Mouse (Mus musculus): Measurements from ENCODE around the gene Alkal2. TPM values are rescaled to one million over a fixed set of nuclear protein-coding genes. Genes with fewer than 3 reads are reported as not detected.

Alkal2 gene
- polyA plus RNA-seq (2014; fragmentation: Nextera tagmentation; extraction: Ambion mirVana): 0.58 and 0.69 TPM in 2 replicates

DNA sequence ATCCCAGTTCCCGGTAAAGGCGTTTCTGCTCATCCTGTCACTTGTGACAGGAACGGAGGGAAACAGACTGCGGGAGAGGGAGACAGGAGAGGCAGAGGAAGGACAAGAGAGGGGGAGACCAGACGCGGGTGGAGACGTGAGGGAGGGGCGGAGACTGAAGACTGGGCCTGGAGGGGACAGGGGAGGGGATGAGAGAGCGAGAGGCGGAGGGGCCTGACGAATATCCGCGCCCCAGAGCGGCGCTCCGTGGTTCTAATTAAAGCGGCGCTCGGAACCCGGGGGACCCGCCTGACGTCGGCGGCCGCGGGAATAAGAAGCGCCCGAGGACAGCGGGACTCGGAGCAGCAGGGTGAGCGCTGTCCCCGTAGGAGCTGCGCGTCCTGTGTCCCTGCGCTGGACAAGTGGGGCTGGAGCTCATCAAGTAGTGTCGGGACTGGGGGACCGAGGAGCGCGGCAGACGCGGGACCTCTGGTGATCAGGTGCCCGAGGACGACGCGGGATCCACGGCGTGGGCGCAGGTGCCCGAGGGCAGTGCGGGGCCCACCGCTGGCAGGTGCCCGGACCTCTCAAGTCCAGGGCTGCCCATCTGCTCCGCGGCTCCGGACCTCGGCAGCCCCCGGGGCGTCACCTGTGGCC lies at the start of gene Alkal2:
TSS of gene Alkal2 (plus strand) at position 337 of the 636 bp plus-strand sequence.
- no peaks in the 10 kb centered on the region for H3K9me3 ChIP-seq (ENCODE audit: low read depth, low read length)
- DNase-seq: peak; percentile 47
- H3K4me1 ChIP-seq (ENCODE audit: insufficient read depth): no peaks in the 10 kb centered on the region
- peak; percentile 80 for ATAC-seq (ENCODE audit: insufficient read depth)
- peak within 1 kb of the TSS; percentile 31 for H3K9ac ChIP-seq
- no peak for TF ChIP-seq CTCF (IDR thresholded peaks at IDR 0.05; ENCODE audit: low read depth)
- no peaks in the 10 kb centered on the region for H3K36me3 ChIP-seq (ENCODE audit: insufficient read depth)
- H3K4me3 ChIP-seq (ENCODE audit: low read depth, low read length): peak within 1 kb of the TSS; percentile 45
- H3K4me2 ChIP-seq: peak within 1 kb of the TSS; percentile 89
- H3K27ac ChIP-seq (ENCODE audit: low read depth): no peak within 1 kb of the TSS
- under 1% methylated on average over 56 of the region's 58 CpGs for WGBS
- H3K27me3 ChIP-seq (ENCODE audit: insufficient read depth, low read length): peaks cover 45% of the 10 kb centered on the region

GRCm38 (mm10) chr12:30848521-30848920 lies 35.6 kb upstream of the Alkal2 start:
- ATAC-seq (ENCODE audit: insufficient read depth) (no peak), DNase-seq (no peak)
- no peaks in the 10 kb centered on the region for H3K27me3 ChIP-seq (ENCODE audit: insufficient read depth, low read length)
- H3K36me3 ChIP-seq (ENCODE audit: insufficient read depth): no peaks in the 10 kb centered on the region
- TF ChIP-seq CTCF (IDR thresholded peaks at IDR 0.05; ENCODE audit: low read depth): no peak
- H3K4me3 ChIP-seq (ENCODE audit: low read depth, low read length): no peak overlapping the region
- H3K4me1 ChIP-seq (ENCODE audit: insufficient read depth): no peaks in the 10 kb centered on the region
- no peak overlapping the region for H3K4me2 ChIP-seq
- no peak overlapping the region for H3K9ac ChIP-seq
- H3K9me3 ChIP-seq (ENCODE audit: low read depth, low read length): no peaks in the 10 kb centered on the region
- 57% methylated on average over 1 of the region's 1 CpGs for WGBS
- H3K27ac ChIP-seq (ENCODE audit: low read depth): no peak overlapping the region

GRCm38 (mm10) chr12:30850902-30851301 lies 33.2 kb upstream of the Alkal2 start:
- H3K9me3 ChIP-seq (ENCODE audit: low read depth, low read length): no peaks in the 10 kb centered on the region
- no peaks in the 10 kb centered on the region for H3K27me3 ChIP-seq (ENCODE audit: insufficient read depth, low read length)
- H3K4me3 ChIP-seq (ENCODE audit: low read depth, low read length): no peak overlapping the region
- no peak overlapping the region for H3K27ac ChIP-seq (ENCODE audit: low read depth)
- H3K9ac ChIP-seq: no peak overlapping the region
- no peak for TF ChIP-seq CTCF (IDR thresholded peaks at IDR 0.05; ENCODE audit: low read depth)
- no peaks in the 10 kb centered on the region for H3K36me3 ChIP-seq (ENCODE audit: insufficient read depth)
- no peak overlapping the region for H3K4me2 ChIP-seq
- H3K4me1 ChIP-seq (ENCODE audit: insufficient read depth): no peaks in the 10 kb centered on the region
- ATAC-seq (ENCODE audit: insufficient read depth): no peak
- DNase-seq: peak; percentile 60
- 26% methylated on average over 2 of the region's 2 CpGs for WGBS

DNA sequence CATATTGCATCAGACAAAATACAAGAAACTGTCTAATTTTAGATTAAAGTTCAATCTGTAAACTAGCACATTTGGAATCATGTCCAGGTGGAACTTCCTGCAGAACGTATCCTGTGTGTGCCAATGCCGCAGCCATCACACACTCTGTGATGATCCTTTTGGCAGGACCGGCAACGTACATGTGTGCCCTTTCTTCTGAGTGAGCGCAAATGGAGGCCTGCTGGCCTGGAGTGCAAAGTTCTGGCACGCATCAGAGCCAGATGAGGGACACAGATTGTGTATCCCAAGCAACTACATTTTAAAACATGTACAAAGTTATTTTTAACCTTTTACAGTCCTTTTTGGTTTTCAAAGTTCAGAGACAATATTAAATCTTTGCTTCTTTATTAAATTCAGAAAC lies 32.3 kb upstream of the Alkal2 start:
- Histone ChIP-seq H3K36me3 (ENCODE audit: insufficient read depth) (no peaks in the 10 kb centered on the region), H3K4me2 (no peak overlapping the region), H3K9me3 (ENCODE audit: low read depth, low read length) (no peaks in the 10 kb centered on the region), H3K4me1 (ENCODE audit: insufficient read depth) (no peaks in the 10 kb centered on the region), H3K4me3 (ENCODE audit: low read depth, low read length) (no peak overlapping the region), H3K27me3 (ENCODE audit: insufficient read depth, low read length) (no peaks in the 10 kb centered on the region), H3K27ac (ENCODE audit: low read depth) (no peak overlapping the region), H3K9ac (no peak overlapping the region)
- TF ChIP-seq CTCF (IDR thresholded peaks at IDR 0.05; ENCODE audit: low read depth): no peak
- 66% methylated on average over 6 of the region's 6 CpGs for WGBS
- no peak for ATAC-seq (ENCODE audit: insufficient read depth)
- DNase-seq: no peak

DNA sequence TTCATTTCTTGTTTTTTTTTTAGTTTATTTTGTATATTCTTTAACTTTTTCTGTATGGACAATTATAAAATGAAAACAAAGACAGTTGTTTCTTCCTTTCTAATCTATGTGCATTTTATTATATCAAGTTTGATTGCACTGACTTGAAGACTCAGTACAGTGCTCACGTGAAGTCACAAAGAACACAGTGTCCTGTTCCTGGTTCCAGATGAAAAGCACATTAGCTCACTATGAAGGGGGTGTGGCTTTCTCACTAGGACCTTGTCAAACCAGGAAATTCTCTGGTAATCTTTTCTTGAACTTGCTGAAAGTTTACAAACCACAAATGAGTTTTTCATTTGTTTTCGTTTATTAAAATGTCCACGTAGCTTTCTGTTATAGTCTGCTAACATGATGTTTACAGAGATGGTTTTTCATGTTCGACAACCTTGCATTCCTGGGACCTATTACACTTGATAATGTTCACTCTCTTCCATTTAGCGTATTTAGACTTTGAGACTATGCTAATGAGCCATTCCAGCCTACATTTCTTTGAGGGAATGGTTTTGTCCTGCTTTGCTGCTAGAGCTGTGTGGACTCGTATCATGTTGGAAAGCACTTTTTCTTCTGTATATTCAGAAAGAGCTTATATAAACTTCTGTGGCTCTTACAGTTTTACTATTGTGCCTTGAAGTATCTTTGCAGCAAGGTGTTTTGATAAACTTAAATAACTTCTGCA lies 28.5 kb upstream of the Alkal2 start:
- Histone ChIP-seq H3K36me3 (ENCODE audit: insufficient read depth) (no peaks in the 10 kb centered on the region), H3K4me3 (ENCODE audit: low read depth, low read length) (no peak overlapping the region), H3K9me3 (ENCODE audit: low read depth, low read length) (no peaks in the 10 kb centered on the region), H3K4me1 (ENCODE audit: insufficient read depth) (no peaks in the 10 kb centered on the region), H3K27me3 (ENCODE audit: insufficient read depth, low read length) (no peaks in the 10 kb centered on the region), H3K27ac (ENCODE audit: low read depth) (no peak overlapping the region), H3K4me2 (no peak overlapping the region), H3K9ac (no peak overlapping the region)
- ATAC-seq (ENCODE audit: insufficient read depth): no peak
- TF ChIP-seq CTCF (IDR thresholded peaks at IDR 0.05; ENCODE audit: low read depth): no peak
- 48% methylated on average over 6 of the region's 6 CpGs for WGBS
- no peak for DNase-seq

DNA sequence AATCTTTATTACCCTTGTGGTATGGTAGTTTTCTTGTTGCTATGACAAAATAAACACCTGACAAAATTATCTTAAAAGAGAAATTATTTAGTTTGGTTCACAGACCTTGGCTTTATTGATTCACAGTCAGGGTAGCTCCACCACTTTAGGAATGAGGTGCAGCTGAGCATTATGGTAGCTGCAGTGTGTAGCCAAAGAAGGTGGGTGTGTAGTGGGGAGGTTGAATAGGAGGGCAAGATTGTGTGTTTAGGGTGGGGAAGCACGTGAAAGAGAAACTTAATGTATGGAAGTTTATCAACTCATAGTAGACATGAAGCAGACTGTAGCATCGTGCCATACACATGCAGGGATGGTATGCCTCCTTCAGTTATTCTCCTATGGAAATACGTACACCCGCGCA lies 27.9 kb upstream of the Alkal2 start:
- Histone ChIP-seq H3K4me1 (ENCODE audit: insufficient read depth) (no peaks in the 10 kb centered on the region), H3K27ac (ENCODE audit: low read depth) (no peak overlapping the region), H3K4me2 (no peak overlapping the region), H3K27me3 (ENCODE audit: insufficient read depth, low read length) (no peaks in the 10 kb centered on the region), H3K9me3 (ENCODE audit: low read depth, low read length) (no peaks in the 10 kb centered on the region), H3K4me3 (ENCODE audit: low read depth, low read length) (no peak overlapping the region), H3K9ac (no peak overlapping the region), H3K36me3 (ENCODE audit: insufficient read depth) (no peaks in the 10 kb centered on the region)
- 75% methylated on average over 5 of the region's 5 CpGs for WGBS
- DNase-seq (no peak), ATAC-seq (ENCODE audit: insufficient read depth) (no peak)
- TF ChIP-seq CTCF (IDR thresholded peaks at IDR 0.05; ENCODE audit: low read depth): no peak

DNA sequence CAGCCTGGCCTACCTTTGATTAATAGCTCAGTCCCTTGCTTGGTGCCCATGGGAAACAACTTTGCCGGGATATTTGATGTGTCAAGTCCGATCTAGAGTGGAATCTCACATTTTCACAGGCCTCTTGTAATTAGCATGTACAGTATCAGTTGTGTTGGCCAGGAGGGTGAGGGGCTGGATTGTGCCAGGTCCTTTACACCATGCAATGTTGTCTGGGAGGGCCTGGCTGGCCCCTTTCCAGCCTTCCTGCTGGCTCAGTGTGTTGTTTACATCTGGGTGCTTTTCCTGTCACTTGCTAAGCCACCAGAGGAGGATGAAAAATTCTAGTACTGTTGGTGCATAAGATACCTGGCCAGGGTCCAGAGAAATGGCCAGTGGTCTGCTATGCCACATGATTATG lies 19.8 kb upstream of the Alkal2 start:
- Histone ChIP-seq H3K27me3 (ENCODE audit: insufficient read depth, low read length) (no peaks in the 10 kb centered on the region), H3K36me3 (ENCODE audit: insufficient read depth) (no peaks in the 10 kb centered on the region), H3K27ac (ENCODE audit: low read depth) (no peak overlapping the region), H3K4me2 (no peak overlapping the region), H3K9ac (no peak overlapping the region), H3K9me3 (ENCODE audit: low read depth, low read length) (no peaks in the 10 kb centered on the region), H3K4me3 (ENCODE audit: low read depth, low read length) (no peak overlapping the region), H3K4me1 (ENCODE audit: insufficient read depth) (no peaks in the 10 kb centered on the region)
- DNase-seq: peak; percentile 76
- no peak for TF ChIP-seq CTCF (IDR thresholded peaks at IDR 0.05; ENCODE audit: low read depth)
- ATAC-seq (ENCODE audit: insufficient read depth): peak; percentile 73; the same call in 1 of the 2 replicates
- WGBS: 45% methylated on average over 2 of the region's 2 CpGs
